Mouse (Mus musculus): ENCODE results near the gene Selenos.
A peak's percentile ranks its signal among the peaks of the same experiment; 100 is the strongest.

The Selenos gene

GRCm38 (mm10) chr7:66084546-66084945 lies 5.1 kb downstream of the Selenos start:
- DNase-seq (ENCODE audit: low read depth, low spot score): no peak

GRCm38 (mm10) chr7:66087652-66088051 lies 8.2 kb downstream of the Selenos start:
- peak; percentile 69 for DNase-seq (ENCODE audit: low read depth, low spot score)

- peak; percentile 70 for DNase-seq (ENCODE audit: low read depth, low spot score)
These were observed 8.6 kb downstream of the Selenos start for GRCm38 (mm10) chr7:66088077-66088476.

GRCm38 (mm10) chr7:66090676-66091190 lies 11.3 kb downstream of the Selenos start:
- no peak for DNase-seq (ENCODE audit: low read depth, low spot score)

- DNase-seq (ENCODE audit: low read depth, low spot score): no peak
These were observed 12.1 kb downstream of the Selenos start for GRCm38 (mm10) chr7:66091553-66091952.

GRCm38 (mm10) chr7:66092656-66093055 lies 13.2 kb downstream of the Selenos start:
- no peak for DNase-seq (ENCODE audit: low read depth, low spot score)

GRCm38 (mm10) chr7:66094141-66094540 lies 14.7 kb downstream of the Selenos start:
- DNase-seq (ENCODE audit: low read depth, low spot score): no peak

GRCm38 (mm10) chr7:66098803-66099202 lies 19.4 kb downstream of the Selenos start:
- no peak for DNase-seq (ENCODE audit: low read depth, low spot score)

GRCm38 (mm10) chr7:66101866-66102265 lies 22.4 kb downstream of the Selenos start:
- no peak for DNase-seq (ENCODE audit: low read depth, low spot score)

GRCm38 (mm10) chr7:66104531-66104930 lies 25.1 kb downstream of the Selenos start:
- no peak for DNase-seq (ENCODE audit: low read depth, low spot score)

- no peak for DNase-seq (ENCODE audit: low read depth, low spot score)
These were observed 26.3 kb downstream of the Selenos start for GRCm38 (mm10) chr7:66105771-66106170.

GRCm38 (mm10) chr7:66106581-66107056 lies 27.2 kb downstream of the Selenos start:
- peak; percentile 29 for DNase-seq (ENCODE audit: low read depth, low spot score)

GRCm38 (mm10) chr7:66107206-66107605 lies 27.8 kb downstream of the Selenos start:
- no peak for DNase-seq (ENCODE audit: low read depth, low spot score)

GRCm38 (mm10) chr7:66107930-66108329 lies 28.5 kb downstream of the Selenos start:
- DNase-seq (ENCODE audit: low read depth, low spot score): no peak

GRCm38 (mm10) chr7:66108961-66109854 lies 29.8 kb downstream of the Selenos start, which contains the start of gene Chsy1:
TSS of gene Chsy1 (plus strand) at chr7:66109515.
- peak; percentile 80 for DNase-seq (ENCODE audit: low read depth, low spot score)

GRCm38 (mm10) chr7:66109855-66110635 lies 30.6 kb downstream of the Selenos start:
- DNase-seq (ENCODE audit: low read depth, low spot score): no peak

GRCm38 (mm10) chr7:66110636-66111112 lies 31.2 kb downstream of the Selenos start:
- no peak for DNase-seq (ENCODE audit: low read depth, low spot score)

GRCm38 (mm10) chr7:66111211-66111610 lies 31.8 kb downstream of the Selenos start:
- DNase-seq (ENCODE audit: low read depth, low spot score): no peak

GRCm38 (mm10) chr7:66113561-66113960 lies 34.1 kb downstream of the Selenos start:
- no peak for DNase-seq (ENCODE audit: low read depth, low spot score)

- no peak for DNase-seq (ENCODE audit: low read depth, low spot score)
These were observed 36.4 kb downstream of the Selenos start for GRCm38 (mm10) chr7:66115821-66116343.

- no peak for DNase-seq (ENCODE audit: low read depth, low spot score)
These were observed 37.5 kb downstream of the Selenos start for GRCm38 (mm10) chr7:66116906-66117482.
